Mouse (Mus musculus): ENCODE measurements around the gene Ptgr2.

- TF ChIP-seq CTCF (IDR thresholded peaks at IDR 0.05) = no peak
- no peak for TF ChIP-seq EP300 (IDR thresholded peaks at IDR 0.05)
Observed at GRCm38 (mm10) chr12:84311306-84311705, 26.3 kb downstream of the Ptgr2 start.
